Mouse (Mus musculus) ES-E14 (cell line): Measurements from ENCODE around the gene Omp.

Experiments used
- CHD2 ChIP-seq: IDR thresholded peaks from 2 replicates; pipeline ENCODE4 v1.6.1; 2014; ENCODE audit warnings: mild to moderate bottlenecking, low read depth, low read length, inconsistent platforms
- HCFC1 ChIP-seq: IDR thresholded peaks from 2 replicates; pipeline ENCODE4 v1.6.1; 2012; ENCODE audit warnings: low read length, inconsistent platforms, borderline replicate concordance; ENCODE audit not compliant: insufficient read depth
- MAFK ChIP-seq: IDR thresholded peaks from 2 replicates; pipeline ENCODE4 v1.6.1; 2014; ENCODE audit warnings: mild to moderate bottlenecking, low read depth, low read length, inconsistent platforms; ENCODE audit not compliant: insufficient read depth
- ZC3H11A ChIP-seq: IDR thresholded peaks from 2 replicates; pipeline ENCODE4 v1.6.1; 2012; ENCODE audit warnings: low read depth, mild to moderate bottlenecking, inconsistent platforms, low read length, borderline replicate concordance
- ZNF384 ChIP-seq: IDR thresholded peaks from 2 replicates; pipeline ENCODE4 v1.6.1; 2012; ENCODE audit warnings: low read depth, low read length, inconsistent platforms

DNA sequence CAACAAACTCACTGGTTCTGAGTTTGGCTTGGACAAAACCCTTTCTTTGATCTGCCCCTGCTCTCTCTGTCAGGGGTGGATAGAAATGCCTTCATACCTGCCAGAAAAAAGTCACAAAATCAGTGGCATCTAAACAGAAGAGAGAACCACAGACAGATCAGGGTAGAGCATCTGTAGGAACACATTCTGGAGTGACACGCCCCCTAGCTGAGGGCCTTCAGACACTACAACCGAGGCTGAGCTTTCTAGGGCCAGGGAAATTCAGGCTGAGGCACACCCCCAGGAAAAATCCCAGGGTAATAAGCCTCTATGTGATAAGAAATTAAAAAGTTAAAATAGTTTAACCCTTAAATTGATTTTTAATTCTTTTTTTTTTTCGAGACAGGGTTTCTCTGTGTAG lies 8.0 kb upstream of the Omp start:
- TF ChIP-seq ZC3H11A: no peak
- TF ChIP-seq MAFK: no peak
- no peak for TF ChIP-seq HCFC1
- TF ChIP-seq ZNF384: no peak
- no peak for TF ChIP-seq CHD2
